Mouse (Mus musculus) brown adipose tissue, adult 24 weeks (tissue): ENCODE results near the gene Hdhd3. TPM values are rescaled to one million over a fixed set of nuclear protein-coding genes. Genes with fewer than 3 reads are reported as not detected.

ENCODE experiments used
- H3K27ac ChIP-seq: fragments of 200-500 bp; replicated peaks from 2 replicates; pipeline ENCODE4 v1.5.1; 2012; ENCODE audit warnings: low read depth, mild to moderate bottlenecking, low read length
- H3K4me1 ChIP-seq: fragments of 200-500 bp; 2 replicates; pipeline ENCODE4 v1.6.1; 2012; ENCODE audit warnings: low read length, mixed read lengths; ENCODE audit not compliant: control insufficient read depth, insufficient read depth, insufficient read length
- H3K4me3 ChIP-seq: fragments of 200-500 bp; 2 replicates; pipeline ENCODE4 v1.5.1; 2012; ENCODE audit warnings: low read depth, mild to moderate bottlenecking, low read length, moderate library complexity; ENCODE audit not compliant: insufficient read depth
- polyA plus RNA-seq: library from polyadenylated mRNA; stranded (reverse); fragments of >200 nt; gene quantifications from 2 replicates; pipeline ENCODE4 v1.2.4, GENCODE M21; 2012; ENCODE audit not compliant: missing spikeins, insufficient read depth, insufficient read length

Hdhd3 gene
- polyA plus RNA-seq: 9.1 and 14.9 TPM in 2 replicates

GRCm38 (mm10) chr4:62503374-62503970, at the start of gene Hdhd3:
Hdhd3 (minus strand) TSS chr4:62503467.
- peak within 1 kb of the TSS; percentile 97 for H3K27ac ChIP-seq
- peak within 1 kb of the TSS; percentile 84 for H3K4me3 ChIP-seq
- H3K4me1 ChIP-seq: peaks cover 4% of the 10 kb centered on the region; the same call in 1 of the 2 replicates

- H3K4me3 ChIP-seq: no peak overlapping the region
- H3K4me1 ChIP-seq: no peaks in the 10 kb centered on the region
- no peak overlapping the region for H3K27ac ChIP-seq
Observed at GRCm38 (mm10) chr4:62551966-62552365, 48.7 kb upstream of the Hdhd3 start.

- Histone ChIP-seq H3K27ac (no peak overlapping the region), H3K4me3 (no peak overlapping the region), H3K4me1 (no peaks in the 10 kb centered on the region)
Observed at GRCm38 (mm10) chr4:62544801-62545200, 41.5 kb upstream of the Hdhd3 start.

- no peak overlapping the region for H3K27ac ChIP-seq
- no peaks in the 10 kb centered on the region for H3K4me1 ChIP-seq
- H3K4me3 ChIP-seq: no peak overlapping the region
Observed at GRCm38 (mm10) chr4:62543782-62544181, 40.5 kb upstream of the Hdhd3 start.

GRCm38 (mm10) chr4:62541802-62542201, 38.5 kb upstream of the Hdhd3 start:
- no peaks in the 10 kb centered on the region for H3K4me1 ChIP-seq
- H3K27ac ChIP-seq: no peak overlapping the region
- H3K4me3 ChIP-seq: no peak overlapping the region

GRCm38 (mm10) chr4:62533729-62534128, 30.5 kb upstream of the Hdhd3 start:
- Histone ChIP-seq H3K4me1 (no peaks in the 10 kb centered on the region), H3K4me3 (no peak overlapping the region), H3K27ac (no peak overlapping the region)

GRCm38 (mm10) chr4:62527655-62528054, 24.4 kb upstream of the Hdhd3 start:
- Histone ChIP-seq H3K4me3 (no peak overlapping the region), H3K27ac (no peak overlapping the region), H3K4me1 (0 out of 2 replicates have a peak, but pooled peaks cover 2% of the 10 kb centered on the region)

GRCm38 (mm10) chr4:62526256-62526655, 23.0 kb upstream of the Hdhd3 start:
- 0 out of 2 replicates have a peak, but pooled peaks cover 2% of the 10 kb centered on the region for H3K4me1 ChIP-seq
- H3K4me3 ChIP-seq: no peak overlapping the region
- H3K27ac ChIP-seq: no peak overlapping the region

GRCm38 (mm10) chr4:62525489-62525811, 22.2 kb upstream of the Hdhd3 start:
- Histone ChIP-seq H3K4me3 (peak overlapping the region; percentile 43), H3K27ac (no peak overlapping the region), H3K4me1 (0 out of 2 replicates have a peak, but pooled peaks cover 2% of the 10 kb centered on the region)

- Histone ChIP-seq H3K27ac (peak within 1 kb of the TSS; percentile 99), H3K4me3 (peak within 1 kb of the TSS; percentile 80), H3K4me1 (0 out of 2 replicates have a peak, but pooled peaks cover 2% of the 10 kb centered on the region)
Observed at GRCm38 (mm10) chr4:62524651-62525488, 21.6 kb upstream of the Hdhd3 start, which contains the start of the genes Pole3 and 4933430I17Rik. Pole3 (minus strand) TSS chr4:62525068. 4933430I17Rik (plus strand) TSS chr4:62525369.

GRCm38 (mm10) chr4:62520892-62521400, 17.7 kb upstream of the Hdhd3 start:
- H3K4me1 ChIP-seq: peaks cover 16% of the 10 kb centered on the region
- no peak overlapping the region for H3K27ac ChIP-seq
- no peak overlapping the region for H3K4me3 ChIP-seq

GRCm38 (mm10) chr4:62519849-62520233, 16.6 kb upstream of the Hdhd3 start, which contains the start of gene Alad:
Alad (minus strand) TSS chr4:62519918.
- Histone ChIP-seq H3K4me3 (peak within 1 kb of the TSS; percentile 94), H3K27ac (peak within 1 kb of the TSS; percentile 78), H3K4me1 (peaks cover 19% of the 10 kb centered on the region)

- Histone ChIP-seq H3K27ac (peak overlapping the region; percentile 44), H3K4me3 (peak overlapping the region; percentile 94), H3K4me1 (peaks cover 17% of the 10 kb centered on the region)
Observed at GRCm38 (mm10) chr4:62519122-62519848, 16.0 kb upstream of the Hdhd3 start.

GRCm38 (mm10) chr4:62518416-62519121, 15.3 kb upstream of the Hdhd3 start:
- Histone ChIP-seq H3K4me3 (peak overlapping the region; percentile 94), H3K4me1 (peaks cover 17% of the 10 kb centered on the region), H3K27ac (peak overlapping the region; percentile 65)
